Mouse (Mus musculus): ENCODE data around the gene Sacs.

GRCm38 (mm10) chr14:61191904-61192303 lies 53.6 kb downstream of the Sacs start:
- TF ChIP-seq EP300 (IDR thresholded peaks at IDR 0.05) (no peak), CTCF (IDR thresholded peaks at IDR 0.05) (no peak)
